Mouse (Mus musculus) lung, postnatal 4 days (tissue): ENCODE measurements at regions not wholly inside any gene's neighbourhood (a gene's known extent, or its start where the extent isn't known, plus 50 kb on each side); places are given as distances from the start of the nearest gene placed in this dataset.
A peak's percentile ranks its signal among the peaks of the same experiment; 100 is the strongest.

Experiments
- DNase-seq, 2 experiments: peaks; one replicate each; pipeline ENCODE4 v3.0.0; 2021

DNA sequence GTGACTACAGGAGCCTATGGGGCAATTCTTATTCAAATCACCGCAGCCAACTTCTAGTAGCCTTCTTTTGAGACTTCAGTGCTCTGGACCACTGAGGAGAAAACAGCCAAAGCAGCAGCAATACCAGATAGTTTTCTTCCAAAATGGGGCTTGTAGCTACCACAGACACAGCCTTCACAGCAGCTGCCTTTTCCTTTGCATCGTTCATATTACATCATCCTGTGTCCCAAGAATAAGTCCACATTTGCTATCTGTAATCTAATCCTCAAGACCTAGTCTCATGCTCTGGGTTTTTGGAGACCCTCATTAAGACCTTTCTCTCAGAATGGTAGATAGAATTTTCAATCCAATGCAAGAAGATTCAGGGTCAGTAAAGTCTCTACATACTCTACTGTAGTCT is 258.2 kb upstream of the Rbms1 start:
- no peak for DNase-seq

DNA sequence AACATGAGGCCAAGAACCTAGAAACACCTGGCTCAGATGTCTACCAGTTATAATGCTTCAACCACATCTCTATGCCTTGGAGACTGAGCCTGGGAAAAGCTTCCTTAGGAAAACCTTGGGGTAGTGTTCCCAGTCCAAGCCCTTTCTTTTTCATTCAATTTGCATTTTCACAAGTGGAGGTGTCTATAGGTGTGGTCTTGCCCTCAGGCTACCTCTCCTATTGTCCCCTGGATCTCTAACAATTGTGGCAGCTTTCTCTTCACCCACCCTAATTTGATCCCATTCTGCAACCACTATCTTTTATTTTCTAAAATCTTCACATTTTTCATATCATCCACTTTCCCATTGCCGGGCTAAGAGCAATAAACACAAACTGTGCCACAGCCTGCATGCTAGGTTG is 251.0 kb upstream of the Rbms1 start:
- DNase-seq, result no peak

DNA sequence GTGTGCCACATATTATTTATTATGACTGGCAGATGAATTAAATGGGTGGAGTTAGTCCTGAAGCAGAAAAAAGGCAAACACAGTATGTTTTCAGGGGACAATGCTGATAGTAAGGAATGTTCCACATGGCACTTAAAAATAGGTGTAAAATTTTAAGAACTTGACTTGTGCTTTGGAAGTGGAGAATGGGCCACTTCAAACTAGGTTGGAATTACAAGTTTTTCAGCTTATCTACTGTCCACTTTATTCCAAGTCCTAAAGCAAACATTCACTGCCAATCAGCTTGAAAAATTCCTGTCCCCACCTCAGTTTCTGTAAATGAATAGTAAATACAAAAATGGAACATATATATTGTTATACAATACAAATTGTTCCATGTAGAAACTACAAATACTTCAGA is 238.4 kb upstream of the Rbms1 start:
- DNase-seq, result no peak

DNA sequence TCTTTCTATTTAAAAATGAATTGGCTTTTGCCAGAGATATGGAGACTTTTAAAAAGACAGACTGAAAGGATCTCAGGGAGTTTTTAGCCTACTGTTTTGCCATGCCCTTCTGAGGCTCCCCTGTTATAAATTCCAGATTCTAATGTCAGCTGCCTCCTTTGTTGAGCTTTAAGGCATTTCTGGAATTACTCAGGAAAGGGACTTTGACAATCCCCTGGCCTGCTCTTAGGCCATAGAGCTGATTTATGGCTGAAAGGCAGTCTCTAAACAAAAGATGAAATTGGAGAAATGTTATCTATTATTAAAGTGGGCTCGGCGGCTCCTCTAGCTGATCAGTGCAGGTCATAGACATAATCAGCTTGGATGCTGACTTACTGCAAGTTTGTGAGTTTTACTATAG is 231.0 kb upstream of the Rbms1 start:
- no peak for DNase-seq

DNA sequence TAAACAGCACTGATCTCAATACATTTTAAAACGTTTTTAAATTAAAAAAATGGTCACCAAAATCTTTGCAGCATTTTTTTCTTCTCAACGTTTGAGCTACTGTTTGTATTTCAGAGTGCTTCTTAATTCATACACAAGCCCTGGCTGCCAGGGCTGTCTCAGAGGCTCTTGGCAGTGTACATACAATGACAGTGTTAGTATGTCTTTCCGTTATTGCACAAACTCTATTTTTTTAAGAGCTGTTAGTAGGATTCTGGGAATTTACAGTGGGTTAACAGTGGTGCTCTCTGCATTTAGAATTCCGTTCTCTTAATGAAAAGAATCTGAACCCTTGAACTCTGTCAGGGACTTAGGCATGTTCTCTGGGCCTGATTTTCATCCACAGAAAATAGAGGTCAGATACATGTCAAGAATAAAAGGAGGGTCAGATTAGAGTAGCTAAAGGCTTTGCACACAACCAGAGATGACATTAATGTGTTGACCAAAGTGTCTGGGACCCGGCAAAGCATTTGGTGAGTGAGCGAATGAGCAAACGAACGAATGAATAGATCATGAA is 219.5 kb upstream of the Rbms1 start:
- DNase-seq, result peak in 1 of 2 experiments; percentile 43

- no peak for DNase-seq
Measured at GRCm38 (mm10) chr2:61177801-61178200, 214.8 kb upstream of the Rbms1 start.

DNA sequence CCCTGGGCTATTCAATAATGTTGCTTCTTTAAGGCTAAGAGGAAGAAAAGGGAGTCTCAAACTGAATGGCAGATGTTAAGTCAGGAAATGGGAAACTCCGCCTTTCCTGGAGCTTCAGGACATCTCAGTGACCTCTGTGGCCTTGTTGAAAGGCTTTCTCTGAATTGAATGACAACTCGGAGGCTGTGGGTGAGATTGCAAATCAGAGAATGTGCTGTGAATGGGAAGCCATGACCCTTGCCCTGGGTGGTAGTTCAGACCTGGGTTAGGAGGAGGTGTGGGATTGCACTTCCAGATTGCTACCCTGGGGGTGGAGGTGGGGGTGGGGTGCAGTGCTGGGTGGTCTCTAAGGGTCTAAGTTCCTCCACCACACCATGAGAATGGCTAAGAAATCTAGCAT is 213.8 kb upstream of the Rbms1 start:
- peak in 1 of 2 experiments; percentile 6 for DNase-seq

DNA sequence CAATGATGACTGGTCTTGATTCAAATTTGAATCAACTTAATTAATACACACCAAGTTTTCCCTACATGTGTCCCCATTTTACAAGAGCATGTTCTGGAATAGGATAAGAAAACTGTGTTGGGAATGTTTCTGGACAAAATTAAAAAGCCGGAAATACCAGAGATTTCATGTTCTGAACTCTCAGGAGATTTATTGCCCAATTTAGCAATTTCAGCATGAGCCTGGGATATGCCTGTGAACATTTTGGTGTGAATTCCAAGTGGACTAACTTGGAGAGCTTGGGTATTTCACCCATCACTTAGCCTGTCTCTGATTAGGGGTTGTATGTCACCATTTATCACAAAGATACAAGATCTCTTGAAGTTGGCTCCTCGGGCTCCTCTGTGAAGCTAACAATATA is 210.6 kb upstream of the Rbms1 start:
- no peak for DNase-seq

GRCm38 (mm10) chr2:61161336-61161735 is 198.3 kb upstream of the Rbms1 start:
- no peak for DNase-seq

GRCm38 (mm10) chr2:61159761-61160160 is 196.8 kb upstream of the Rbms1 start:
- no peak for DNase-seq

GRCm38 (mm10) chr2:61138998-61139631 is 176.1 kb upstream of the Rbms1 start:
- peak; percentile 61 to 64 for DNase-seq

GRCm38 (mm10) chr2:61138625-61138997 is 175.6 kb upstream of the Rbms1 start:
- peak in 1 of 2 experiments; percentile 12 for DNase-seq

DNA sequence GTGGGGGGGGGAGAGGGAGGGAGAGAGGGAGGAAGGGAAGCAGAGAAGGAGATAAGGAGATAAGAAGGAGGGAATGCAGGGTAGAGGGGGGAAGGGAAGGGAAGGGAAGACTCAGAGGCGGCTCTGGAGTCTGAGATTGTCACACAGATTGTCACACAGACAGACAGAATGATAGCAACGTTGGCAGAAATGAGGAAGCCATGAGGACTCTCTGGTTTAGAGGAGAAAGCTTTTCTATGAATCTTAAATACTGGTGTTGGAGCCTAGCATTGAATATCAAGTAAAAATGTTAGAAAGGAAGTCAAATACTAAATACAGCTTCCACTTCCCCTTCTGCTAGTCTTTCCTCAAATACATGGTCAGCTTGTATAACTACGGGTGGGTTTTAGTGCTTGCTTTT is 174.4 kb upstream of the Rbms1 start:
- no peak for DNase-seq

- peak; percentile 25 to 50 for DNase-seq
Measured at GRCm38 (mm10) chr2:61136926-61137325, 173.9 kb upstream of the Rbms1 start.

DNA sequence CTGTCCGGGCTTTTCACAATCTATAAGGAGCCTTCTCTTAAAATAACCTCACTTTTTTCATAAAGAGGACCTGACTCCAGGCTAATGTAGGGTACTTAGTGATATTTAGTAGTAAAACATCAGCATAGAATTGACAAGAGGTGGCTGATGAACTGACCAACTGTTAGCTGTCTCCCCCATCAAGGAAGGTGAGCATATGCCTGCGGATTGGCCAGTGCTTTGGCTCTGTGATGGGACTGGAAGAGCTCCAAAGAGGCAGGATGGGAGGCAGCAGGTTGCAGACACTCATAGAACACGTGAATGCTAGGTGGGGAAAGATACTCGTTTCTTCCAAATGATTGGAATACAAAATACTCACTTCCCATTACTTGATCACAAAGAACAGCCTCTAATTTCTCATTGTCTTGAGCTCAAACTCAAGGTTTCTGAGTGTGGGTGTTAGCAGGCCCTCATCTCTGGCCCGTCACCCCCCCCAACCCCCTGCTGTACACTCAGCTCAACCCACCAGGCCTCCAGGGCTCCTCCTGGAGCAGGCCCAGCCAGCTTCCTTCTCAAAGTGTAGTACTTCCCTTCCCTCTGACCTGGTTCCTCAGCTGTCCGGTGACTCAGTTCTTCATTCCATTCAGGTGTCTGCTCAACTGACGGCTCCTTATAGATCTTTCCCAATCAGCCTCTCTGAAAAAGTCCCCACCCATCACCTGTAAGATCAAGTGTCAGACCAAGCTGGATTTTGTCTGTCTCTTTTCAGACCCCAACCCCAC is 160.2 kb upstream of the Rbms1 start:
- no peak for DNase-seq

GRCm38 (mm10) chr2:61121281-61121680 is 158.3 kb upstream of the Rbms1 start:
- no peak for DNase-seq

- peak in 1 of 2 experiments; percentile 35 for DNase-seq
Measured at GRCm38 (mm10) chr2:61114620-61115019, 151.6 kb upstream of the Rbms1 start.

GRCm38 (mm10) chr2:61113916-61114315 is 150.9 kb upstream of the Rbms1 start:
- peak; percentile 34 to 49 for DNase-seq

- peak; percentile 45 to 73 for DNase-seq
Measured at GRCm38 (mm10) chr2:61110591-61110990, 147.6 kb upstream of the Rbms1 start.

DNA sequence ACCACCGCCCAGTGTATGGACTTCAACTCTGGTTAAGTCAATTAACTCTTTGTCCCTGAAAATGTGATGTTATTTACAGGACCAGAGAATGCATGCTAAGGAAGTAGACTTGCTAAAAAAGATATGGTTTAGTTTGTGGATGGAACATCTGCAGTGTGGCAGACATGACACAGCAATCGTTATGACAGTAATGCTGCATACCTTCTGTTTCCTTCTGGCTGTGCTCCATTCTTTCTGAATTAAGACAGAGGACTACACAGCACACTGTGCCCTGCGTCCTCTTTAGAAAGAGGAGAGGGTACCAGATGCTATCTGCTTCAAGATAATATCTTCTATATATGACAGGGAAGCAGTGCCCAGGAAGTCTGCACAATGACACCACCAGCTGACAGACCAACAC is 146.6 kb upstream of the Rbms1 start:
- DNase-seq, result no peak

- DNase-seq, result no peak
Measured at GRCm38 (mm10) chr2:61105169-61105568, 142.2 kb upstream of the Rbms1 start.

DNA sequence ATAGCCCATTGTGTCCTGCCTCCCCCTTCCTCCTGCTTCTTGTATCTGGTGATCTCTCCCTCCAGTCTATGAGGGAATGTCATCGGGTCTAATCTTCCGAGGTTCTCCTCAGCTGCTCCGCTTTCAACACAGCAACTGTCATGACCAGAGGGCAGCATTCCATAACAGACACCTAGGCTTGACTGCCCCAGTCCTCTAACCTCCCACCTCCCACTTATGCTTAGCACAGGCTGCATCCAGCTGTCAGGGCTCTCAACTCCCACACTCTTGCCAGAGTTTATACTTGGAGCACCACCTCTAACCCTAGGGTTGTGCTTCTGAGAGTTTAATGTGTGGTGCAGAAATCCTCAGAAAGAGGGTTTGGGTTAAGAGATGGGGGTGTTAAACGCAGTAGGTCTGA is 137.9 kb upstream of the Rbms1 start:
- peak; percentile 34 to 72 for DNase-seq

- DNase-seq, result no peak
Measured at GRCm38 (mm10) chr2:61088501-61088900, 125.5 kb upstream of the Rbms1 start.

- DNase-seq, result no peak
Measured at GRCm38 (mm10) chr2:61084835-61085234, 121.8 kb upstream of the Rbms1 start.
